Mouse (Mus musculus) heart, postnatal 14 days (tissue): ENCODE results near the gene Bicral. TPM values are rescaled to one million over a fixed set of nuclear protein-coding genes. Genes with fewer than 3 reads are reported as not detected.
"Not testable (repeated sequence)": the region's sequence is repeated elsewhere in the genome, so short reads cannot be mapped to it uniquely, and the experiment has no call there.

Experiments used
- DNase-seq, 2 experiments: peaks; one replicate each; pipeline ENCODE4 v3.0.0; 2021 to 2022
- intact Hi-C: fragments of 180-260 bp; cut with DNase I; formaldehyde crosslinking; loops from one replicate; pipeline ENCODE4 v1.15.1; 2025
- total RNA-seq, 2 experiments: library from RNA; stranded (reverse); gene quantifications; 2 replicates each; pipeline ENCODE4 v1.2.3; 2021

Gene Bicral
- total RNA-seq, 2 experiments from 2014 or later = 13.1 to 15.4 TPM

GRCm38 (mm10) chr17:46772404-46773277, 85.6 kb downstream of the Bicral start, which contains the start of gene 2310039H08Rik:
Gene 2310039H08Rik (plus strand): TSS chr17:46772635.
- peak; percentile 82 to 84 for DNase-seq
- intact Hi-C loops = no loop called here

- DNase-seq = no peak
- intact Hi-C loops = no loop called here
Observed at GRCm38 (mm10) chr17:46772038-46772403, 86.3 kb downstream of the Bicral start.

DNA sequence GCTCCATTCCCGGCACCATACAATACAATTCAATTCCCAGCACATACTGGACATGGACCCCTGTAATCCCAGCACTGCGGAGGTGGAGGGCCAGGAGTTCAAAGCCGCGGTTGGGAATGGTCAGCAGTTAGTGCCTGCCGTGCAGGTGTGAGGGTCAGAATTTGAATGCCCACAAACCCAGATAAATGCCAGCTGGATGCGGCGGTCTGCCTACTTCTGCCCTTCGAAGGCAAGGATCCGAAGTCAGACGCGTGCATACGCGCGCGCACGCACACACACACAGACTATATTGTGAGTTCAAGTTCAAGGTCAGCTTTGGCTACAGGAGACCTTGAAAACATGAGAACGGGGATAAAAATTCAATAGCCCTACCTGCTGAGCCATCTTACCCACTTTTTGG, 86.7 kb downstream of the Bicral start:
- intact Hi-C loops = no loop called here
- DNase-seq = no peak

GRCm38 (mm10) chr17:46771025-46771424, 87.3 kb downstream of the Bicral start:
- no peak for DNase-seq
- intact Hi-C loops = no loop called here

DNA sequence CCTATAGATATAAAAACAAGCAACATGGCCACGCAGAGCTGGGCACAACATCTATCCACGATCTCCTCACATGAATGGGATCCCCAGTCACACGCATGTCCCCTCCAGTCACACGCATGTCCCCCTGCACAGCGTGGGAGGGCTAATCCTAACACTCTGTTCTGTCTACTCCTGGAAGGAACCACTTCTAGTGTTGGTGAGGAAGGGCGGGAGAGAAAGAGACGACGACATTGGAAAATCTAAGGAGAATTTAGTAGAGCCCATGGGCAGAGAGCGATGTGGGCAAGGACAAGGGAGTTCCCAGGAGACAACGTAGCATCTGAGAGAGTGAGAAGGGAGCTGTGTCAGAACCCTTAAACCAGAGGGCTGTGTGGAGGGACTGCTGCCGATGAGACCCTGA, 87.7 kb downstream of the Bicral start:
- intact Hi-C loops = no loop called here
- no peak for DNase-seq

- intact Hi-C loops = no loop called here
- no peak for DNase-seq
Observed at GRCm38 (mm10) chr17:46767868-46768267, 90.4 kb downstream of the Bicral start.

GRCm38 (mm10) chr17:46764916-46765315, 93.4 kb downstream of the Bicral start:
- intact Hi-C loops, DNase-seq: not testable (repeated sequence)

- no peak for DNase-seq
- intact Hi-C loops = no loop called here
Observed at GRCm38 (mm10) chr17:46763544-46763943, 94.7 kb downstream of the Bicral start, which contains the start of gene Ptcra. Gene Ptcra (minus strand): TSS chr17:46763712.

GRCm38 (mm10) chr17:46758753-46759152, 99.5 kb downstream of the Bicral start:
- no peak for DNase-seq
- intact Hi-C loops = no loop called here

GRCm38 (mm10) chr17:46751794-46752556, 106.3 kb downstream of the Bicral start, which contains the start of gene Cnpy3:
Gene Cnpy3 (minus strand): TSS chr17:46752214.
- intact Hi-C loops = no loop called here
- peak; percentile 97 to 98 for DNase-seq

DNA sequence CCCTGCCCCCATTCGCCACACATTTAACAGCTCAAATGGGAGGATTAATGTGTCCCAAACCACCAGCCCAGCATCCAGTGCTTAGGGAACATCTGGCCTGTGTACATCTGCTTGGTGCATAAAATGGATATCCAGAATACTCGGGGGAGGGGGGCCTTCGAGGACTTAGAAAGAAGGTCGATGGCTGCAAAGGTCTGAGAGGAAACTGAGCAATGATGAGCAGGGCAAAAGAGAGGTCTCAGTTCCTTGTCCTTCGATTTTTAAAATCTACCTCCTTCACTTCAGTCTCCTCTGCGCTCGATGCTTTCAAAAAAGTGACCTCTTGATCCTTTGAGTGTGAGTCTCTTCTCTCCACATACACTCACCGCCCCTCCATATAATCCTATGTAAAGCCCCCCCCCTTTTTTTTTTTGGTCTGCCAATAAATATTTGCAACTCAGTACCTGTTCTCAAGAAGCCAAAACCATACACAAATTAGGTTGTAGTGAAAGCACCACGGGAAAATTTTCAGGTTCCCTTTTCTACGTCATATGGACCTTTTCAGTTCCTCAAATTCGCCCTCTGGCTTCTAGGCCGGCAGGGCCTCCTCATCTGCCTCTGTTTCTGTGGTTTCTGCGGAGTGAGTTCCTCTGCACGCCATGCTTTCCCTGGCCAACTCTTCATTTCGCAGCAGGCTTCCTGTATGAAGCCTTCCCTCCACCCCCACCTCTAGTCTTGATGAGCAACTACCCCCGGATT, 107.1 kb downstream of the Bicral start:
- intact Hi-C loops = no loop called here
- no peak for DNase-seq

GRCm38 (mm10) chr17:46750580-46750979, 107.7 kb downstream of the Bicral start:
- intact Hi-C loops = no loop called here
- DNase-seq = no peak

GRCm38 (mm10) chr17:46749282-46749681, 109.0 kb downstream of the Bicral start:
- DNase-seq = no peak
- intact Hi-C loops = no loop called here

Other genes with a start within 250 kb of the Bicral start
- 1 to 10 TPM; 9.1 to 9.2 TPM for gene Ptk7, start 229.0 kb downstream of the Bicral start, total RNA-seq
- gene Klc4, start 212.5 kb downstream of the Bicral start, total RNA-seq = 10 to 100 TPM; 24.5 to 25.3 TPM
- 100 to 1,000 TPM; 106 to 121 TPM for gene Mrpl2, start 212.3 kb downstream of the Bicral start, total RNA-seq
- 10 to 100 TPM; 30.3 to 37.6 TPM for gene Cul7, start 208.1 kb downstream of the Bicral start, total RNA-seq
- gene Rrp36, start 184.1 kb downstream of the Bicral start, total RNA-seq = 10 to 100 TPM in 1 of 2 experiments, 1 to 10 TPM in 1; 9.8 to 14.2 TPM
- 10 to 100 TPM; 44.2 to 47.1 TPM for gene Mea1, start 179.7 kb downstream of the Bicral start, total RNA-seq
- gene Klhdc3, start 177.6 kb downstream of the Bicral start, total RNA-seq = 100 to 1,000 TPM; 127 TPM
- gene Ppp2r5d, start 153.4 kb downstream of the Bicral start, total RNA-seq = 10 to 100 TPM; 35.0 to 35.3 TPM
- gene Pex6, start 147.0 kb downstream of the Bicral start, total RNA-seq = 10 to 100 TPM; 24.3 to 25.1 TPM
- gene Gnmt, start 129.3 kb downstream of the Bicral start, total RNA-seq = under 1 TPM; 0.26 to 0.41 TPM
- 10 to 100 TPM; 18.7 to 19.4 TPM for gene Cnpy3, start 106.3 kb downstream of the Bicral start, total RNA-seq
- gene Ptcra, start 94.8 kb downstream of the Bicral start, total RNA-seq = under 1 TPM in 1 of 2 experiments, not detected in 1; 0.78 TPM
- 10 to 100 TPM; 21.0 to 23.3 TPM for gene 2310039H08Rik, start 85.8 kb downstream of the Bicral start, total RNA-seq
- gene Rpl7l1, start 75.8 kb downstream of the Bicral start, total RNA-seq = 10 to 100 TPM; 51.2 to 59.5 TPM
- 10 to 100 TPM; 17.6 to 20.0 TPM for gene Tbcc, start 32.2 kb upstream of the Bicral start, total RNA-seq
- gene Prph2, start 52.0 kb upstream of the Bicral start, total RNA-seq = not detected
- 10 to 100 TPM; 70.1 to 77.4 TPM for gene Ubr2, start 152.1 kb upstream of the Bicral start, total RNA-seq